Mouse (Mus musculus): ENCODE data around the gene Dmrt3.

Gene Dmrt3

GRCm38 (mm10) chr19:25610015-25610410, at the start of gene Dmrt3:
Dmrt3 (plus strand) TSS chr19:25610301.
- DNase-seq (ENCODE audit: low spot score), result no peak

- no peak for DNase-seq (ENCODE audit: low spot score)
Observed at GRCm38 (mm10) chr19:25564430-25564829, 45.7 kb upstream of the Dmrt3 start.

GRCm38 (mm10) chr19:25569778-25570177, 40.3 kb upstream of the Dmrt3 start:
- DNase-seq (ENCODE audit: low spot score), result no peak

- DNase-seq (ENCODE audit: low spot score), result peak; percentile 7
Observed at GRCm38 (mm10) chr19:25574431-25574830, 35.7 kb upstream of the Dmrt3 start.

- no peak for DNase-seq (ENCODE audit: low spot score)
Observed at GRCm38 (mm10) chr19:25574981-25575814, 34.9 kb upstream of the Dmrt3 start.

- DNase-seq (ENCODE audit: low spot score), result no peak
Observed at GRCm38 (mm10) chr19:25578358-25578757, 31.7 kb upstream of the Dmrt3 start.

GRCm38 (mm10) chr19:25579440-25579839, 30.7 kb upstream of the Dmrt3 start:
- no peak for DNase-seq (ENCODE audit: low spot score)

GRCm38 (mm10) chr19:25597717-25598232, 12.3 kb upstream of the Dmrt3 start:
- no peak for DNase-seq (ENCODE audit: low spot score)

GRCm38 (mm10) chr19:25598626-25599025, 11.5 kb upstream of the Dmrt3 start:
- no peak for DNase-seq (ENCODE audit: low spot score)

- no peak for DNase-seq (ENCODE audit: low spot score)
Observed at GRCm38 (mm10) chr19:25601966-25602365, 8.1 kb upstream of the Dmrt3 start.

- DNase-seq (ENCODE audit: low spot score), result no peak
Observed at GRCm38 (mm10) chr19:25607461-25608205, 2.5 kb upstream of the Dmrt3 start.

- DNase-seq (ENCODE audit: low spot score), result no peak
Observed at GRCm38 (mm10) chr19:25608206-25608580, 1.9 kb upstream of the Dmrt3 start.

GRCm38 (mm10) chr19:25608961-25609850, 895 bp upstream of the Dmrt3 start:
- no peak for DNase-seq (ENCODE audit: low spot score)

GRCm38 (mm10) chr19:25610411-25611111, 460 bp downstream of the Dmrt3 start:
- no peak for DNase-seq (ENCODE audit: low spot score)

- no peak for DNase-seq (ENCODE audit: low spot score)
Observed at GRCm38 (mm10) chr19:25611116-25611515, 1.0 kb downstream of the Dmrt3 start.

GRCm38 (mm10) chr19:25611876-25612805, 2.0 kb downstream of the Dmrt3 start:
- no peak for DNase-seq (ENCODE audit: low spot score)

GRCm38 (mm10) chr19:25612806-25613295, 2.8 kb downstream of the Dmrt3 start:
- DNase-seq (ENCODE audit: low spot score), result no peak

- DNase-seq (ENCODE audit: low spot score), result no peak
Observed at GRCm38 (mm10) chr19:25613476-25614300, 3.6 kb downstream of the Dmrt3 start.

GRCm38 (mm10) chr19:25615889-25616288, 5.8 kb downstream of the Dmrt3 start:
- no peak for DNase-seq (ENCODE audit: low spot score)
